Mouse (Mus musculus): Measurements from ENCODE around the gene Axl. TPM values are rescaled to one million over a fixed set of nuclear protein-coding genes. Genes with fewer than 3 reads are reported as not detected.

Gene Axl
- 10 to 100 TPM; 18.6 to 32.5 (median 25.5) TPM for polyA plus RNA-seq (2017; shearing (Covaris generic))

DNA sequence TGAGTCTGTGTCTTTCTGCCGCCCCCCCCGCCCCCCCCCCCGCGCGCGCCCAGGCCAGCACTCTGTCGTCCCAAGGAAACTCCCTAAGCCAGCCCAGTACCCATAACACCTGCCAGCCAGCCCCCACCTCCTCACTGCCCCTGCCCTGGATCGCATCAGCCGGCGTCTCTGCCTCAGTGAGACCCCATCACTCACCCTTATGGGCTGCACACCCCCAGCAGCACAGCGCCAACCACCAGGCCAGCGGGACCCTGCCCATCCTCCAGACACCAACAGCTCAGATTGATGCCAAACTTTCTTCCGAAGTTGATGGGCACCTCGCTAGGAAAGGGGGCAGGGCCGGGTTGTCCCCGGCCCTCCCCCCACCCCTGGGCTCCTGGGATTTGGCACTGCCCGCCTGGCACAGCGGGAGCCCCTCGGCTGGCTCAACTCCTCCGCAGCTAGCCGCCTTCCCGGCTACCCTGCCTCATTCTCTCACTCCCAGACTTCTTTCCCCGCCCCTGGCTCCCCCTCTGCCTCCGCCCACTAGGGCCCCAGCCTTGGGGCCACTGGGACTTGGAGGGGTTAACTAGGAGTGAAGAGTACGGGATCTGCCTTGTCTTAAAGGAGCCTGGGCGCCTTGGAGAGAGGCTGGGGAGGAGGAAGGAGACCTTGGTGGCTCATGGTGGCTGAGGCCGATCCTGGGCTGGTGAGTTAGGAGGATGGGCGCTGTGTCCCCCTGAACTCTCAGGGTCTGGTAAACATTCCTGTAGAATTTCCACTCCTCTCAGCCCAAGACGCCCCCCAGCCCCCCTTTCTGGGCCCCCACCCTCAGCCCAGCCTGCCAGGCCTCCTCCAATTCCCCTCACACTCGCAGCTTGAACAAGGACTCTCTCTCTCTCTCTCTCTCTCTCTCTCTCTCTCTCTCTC, at the start of gene Axl:
TSS of gene Axl (minus strand) at position 486 of the 909 bp plus-strand sequence.
- ATAC-seq = no peak

DNA sequence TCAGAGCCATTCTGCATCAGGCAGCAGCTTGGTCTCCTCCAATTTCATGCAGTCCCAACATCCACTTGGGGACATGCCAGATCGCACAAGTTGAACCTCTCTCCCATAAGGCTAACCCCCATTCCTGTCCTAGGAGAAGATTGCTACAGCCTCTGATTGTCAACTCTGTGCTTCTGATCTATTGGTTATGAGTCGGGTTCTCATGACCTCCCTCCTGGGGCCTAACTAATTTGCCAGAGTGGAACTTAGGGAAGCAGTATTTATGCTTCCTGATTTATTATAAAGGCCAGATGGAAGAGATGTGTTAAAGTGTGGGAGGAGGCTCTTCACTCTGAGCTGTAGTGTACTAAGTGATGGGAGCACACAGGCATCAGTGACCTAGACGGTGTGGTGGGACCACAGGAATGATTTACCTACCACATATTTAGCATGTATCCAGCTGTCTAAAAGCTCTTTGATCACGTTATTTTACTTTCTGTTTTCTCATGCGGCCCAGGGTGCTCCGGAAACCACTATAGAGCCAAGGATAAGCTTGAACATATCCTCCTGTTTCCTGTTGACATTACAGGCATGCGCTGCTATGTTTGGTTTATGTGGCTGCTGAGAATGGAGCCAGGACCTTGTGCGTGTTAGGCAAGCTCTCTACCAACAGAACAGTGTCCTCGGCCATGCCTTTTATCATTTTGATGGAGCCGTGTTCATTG, 46.8 kb upstream of the Axl start:
- peak; percentile 98 for ATAC-seq

DNA sequence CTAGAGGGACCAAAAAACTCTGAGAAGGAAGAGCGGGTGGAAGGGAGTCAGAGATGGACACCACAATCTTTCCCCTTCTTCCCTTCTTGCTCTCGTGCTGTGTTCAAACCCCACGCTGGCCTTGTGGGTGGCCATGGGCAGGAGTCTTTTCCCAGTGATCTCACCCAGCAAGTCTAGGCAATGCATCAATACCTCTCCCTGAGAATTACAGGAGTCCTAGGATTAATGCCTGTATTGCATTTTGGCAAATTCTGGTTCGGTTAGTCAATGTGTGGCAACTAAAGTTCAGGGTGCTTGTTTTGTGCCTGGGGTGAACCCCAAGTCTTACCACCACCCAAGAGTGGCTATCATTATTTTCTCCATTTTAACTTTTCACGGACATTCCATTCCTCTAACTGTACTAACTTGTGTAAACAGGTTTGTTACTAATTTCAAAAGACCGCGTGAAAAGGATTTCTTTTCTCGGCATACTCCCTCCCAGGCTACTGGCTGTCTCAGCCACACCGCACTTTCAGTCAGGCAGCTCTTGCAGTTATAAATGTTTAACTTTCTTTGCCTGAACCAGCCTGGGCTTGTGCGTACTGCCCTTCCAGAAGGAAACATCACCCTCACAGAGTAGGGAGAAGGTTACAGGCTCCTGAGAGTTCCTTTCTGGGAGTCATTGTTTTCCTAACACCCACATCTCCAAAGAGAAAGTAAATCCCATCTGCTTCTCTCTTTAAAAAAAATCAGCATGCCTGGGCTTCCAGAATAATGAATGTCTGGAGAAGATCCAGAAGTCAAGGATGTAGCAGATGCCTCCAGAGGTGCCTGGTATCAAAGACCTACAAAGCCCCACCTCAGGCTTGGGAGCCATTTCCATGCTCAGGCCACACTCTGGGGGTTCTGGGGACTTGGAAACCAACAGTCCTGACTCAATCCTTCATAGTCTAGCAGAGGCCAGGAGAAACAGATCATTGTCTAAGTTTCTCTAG, 43.3 kb upstream of the Axl start:
- no peak for ATAC-seq

DNA sequence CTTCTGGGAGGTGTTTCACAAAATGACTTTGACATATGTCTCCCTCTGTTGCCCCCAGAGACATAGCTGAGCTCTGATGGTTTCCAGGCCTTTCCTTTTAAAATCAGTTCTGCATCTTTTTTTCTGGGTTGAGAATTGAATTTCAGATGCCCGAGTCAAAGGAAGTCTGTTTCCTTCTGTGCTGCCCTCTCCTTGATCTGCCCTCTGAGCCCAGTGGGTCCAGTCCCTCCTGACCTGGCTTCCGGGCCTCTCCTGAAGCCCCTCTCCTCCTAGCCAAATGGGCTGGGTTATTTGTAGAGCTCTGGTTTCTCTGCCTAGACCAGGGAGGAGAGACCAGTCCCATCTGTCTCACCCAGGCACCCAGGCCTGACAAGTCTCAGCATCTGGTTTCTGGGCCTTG, 41.7 kb upstream of the Axl start:
- no peak for ATAC-seq

DNA sequence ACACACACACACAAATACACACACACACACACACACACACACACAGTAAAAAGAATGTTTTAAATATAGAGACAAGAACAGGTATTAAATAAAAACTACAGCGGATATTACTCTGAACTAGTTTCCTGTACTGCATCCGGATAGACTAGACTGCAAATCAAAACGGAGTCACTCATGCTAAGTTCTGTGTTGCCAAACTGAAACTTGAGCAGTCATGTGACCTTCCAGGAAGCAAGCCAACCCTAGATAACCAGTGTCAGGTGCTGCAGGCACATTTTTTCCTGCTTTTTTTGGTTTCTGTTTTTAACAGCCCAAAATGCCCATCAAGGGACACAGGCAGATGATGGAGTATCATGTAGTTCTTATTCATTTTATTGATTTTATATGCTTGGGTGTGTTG, 38.7 kb upstream of the Axl start:
- ATAC-seq = peak; percentile 95

DNA sequence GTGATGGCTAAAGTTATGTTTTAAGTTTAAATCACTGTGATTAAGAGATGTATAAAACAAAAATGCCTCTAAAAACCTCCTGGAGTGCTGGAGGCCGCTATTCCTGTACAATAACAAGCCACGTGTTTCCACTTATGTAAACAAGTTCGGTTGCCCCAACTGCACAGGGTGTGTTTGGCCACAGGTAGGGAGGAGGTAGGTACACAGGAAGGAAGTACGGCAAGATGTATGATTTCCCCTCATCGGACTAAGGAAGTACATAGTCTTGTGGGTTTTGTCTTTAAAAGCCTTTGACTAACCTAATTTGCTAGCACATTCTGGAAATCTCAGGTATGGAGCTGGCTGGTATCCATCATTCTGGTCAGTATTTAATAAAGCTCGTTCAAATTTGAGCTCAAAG, 37.5 kb upstream of the Axl start:
- peak; percentile 55 for ATAC-seq

DNA sequence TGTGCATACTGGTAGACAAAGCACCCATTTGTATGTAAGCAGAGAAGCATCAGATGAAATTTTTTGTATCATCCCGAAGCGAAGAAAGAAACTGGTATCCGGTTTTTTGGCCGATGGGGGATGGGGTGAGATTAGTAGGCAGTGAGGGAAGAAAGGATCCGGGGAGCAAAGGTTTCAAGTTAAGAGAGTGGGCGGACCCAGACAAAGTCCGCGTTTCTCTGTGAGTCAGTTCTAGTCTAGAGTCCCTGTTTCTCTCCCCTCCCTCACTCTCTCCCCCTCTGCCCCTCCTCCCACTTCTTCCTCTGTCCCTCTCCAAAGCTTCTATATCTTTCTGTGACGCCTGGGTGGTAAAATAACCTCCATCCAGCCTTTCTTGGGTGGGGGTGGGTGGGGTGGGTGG, 36.5 kb upstream of the Axl start:
- no peak for ATAC-seq

DNA sequence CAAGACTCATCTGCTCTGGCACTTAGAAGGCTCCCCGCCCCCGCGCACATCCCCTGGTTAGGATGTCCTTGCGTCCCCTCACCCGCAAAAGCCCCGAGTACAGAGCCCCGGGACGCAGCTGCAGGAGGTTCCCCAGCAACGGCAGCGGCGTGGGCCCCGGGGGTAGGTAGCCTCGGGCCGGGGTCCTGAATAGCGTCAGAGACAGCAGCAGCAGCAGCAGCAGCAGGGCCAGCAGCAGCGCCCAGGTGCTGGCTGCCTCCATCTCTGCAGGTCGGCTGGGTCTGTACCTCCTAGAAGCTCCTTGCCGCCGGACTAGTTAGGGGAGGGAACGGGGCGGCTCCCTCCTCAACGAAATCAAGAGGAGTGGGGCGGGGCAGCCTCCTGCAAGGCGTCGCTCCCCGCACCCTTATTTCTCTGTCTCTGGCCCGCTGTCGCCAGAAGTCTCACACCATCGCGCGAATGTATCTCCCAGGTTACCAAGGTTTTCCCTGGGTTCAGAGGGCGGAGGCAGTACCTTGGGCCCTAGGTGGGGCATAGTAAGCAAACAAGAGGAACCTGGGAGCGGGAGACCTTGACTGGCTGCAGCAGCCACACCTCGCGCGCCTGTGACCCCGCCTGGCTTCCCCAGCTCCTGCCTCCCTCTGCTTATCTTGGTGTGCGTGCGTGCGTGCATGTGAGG, 27.9 kb upstream of the Axl start, which contains the start of gene Cyp2s1:
TSS of gene Cyp2s1 (minus strand) at position 673 of the 679 bp plus-strand sequence.
- ATAC-seq = peak; percentile 79

DNA sequence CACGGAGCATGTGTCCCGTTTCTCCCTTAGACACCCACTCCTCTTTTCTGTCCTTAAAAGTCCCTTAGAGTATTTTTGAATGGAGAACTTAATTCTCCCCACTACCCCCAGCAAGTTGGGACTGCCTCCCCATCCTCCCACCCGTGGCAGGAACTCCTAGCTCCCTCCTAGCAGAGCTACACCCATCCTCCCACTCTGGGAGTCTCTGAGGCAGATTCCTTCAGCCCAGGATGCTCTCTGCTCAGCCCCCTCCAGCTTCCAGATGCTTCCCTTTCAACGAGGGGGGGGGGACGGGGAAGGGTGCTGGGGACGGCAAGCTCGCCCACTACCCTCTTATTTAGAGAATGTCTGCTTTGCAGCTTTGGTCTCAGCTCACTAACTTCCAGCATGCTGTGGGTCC, 27.1 kb upstream of the Axl start:
- ATAC-seq = no peak

DNA sequence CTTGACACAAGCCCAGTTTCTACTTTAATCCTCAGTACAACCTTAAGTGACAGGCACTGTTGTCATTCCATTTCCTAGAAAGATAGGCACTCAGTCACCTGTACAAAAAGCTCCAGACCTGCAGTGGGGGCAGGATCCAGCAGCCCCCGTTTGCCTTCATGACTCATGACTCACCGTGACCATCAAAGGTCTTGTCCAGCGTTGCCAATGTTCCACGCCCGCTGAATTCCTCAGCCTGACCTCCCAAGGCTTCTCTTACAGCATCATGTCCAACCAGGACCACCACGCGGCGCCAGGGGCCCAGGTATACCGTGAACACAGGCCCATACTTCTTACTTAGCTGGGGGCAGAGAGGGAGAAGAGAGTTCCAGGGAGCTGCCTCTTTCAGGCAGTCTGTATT, 26.2 kb upstream of the Axl start:
- no peak for ATAC-seq

DNA sequence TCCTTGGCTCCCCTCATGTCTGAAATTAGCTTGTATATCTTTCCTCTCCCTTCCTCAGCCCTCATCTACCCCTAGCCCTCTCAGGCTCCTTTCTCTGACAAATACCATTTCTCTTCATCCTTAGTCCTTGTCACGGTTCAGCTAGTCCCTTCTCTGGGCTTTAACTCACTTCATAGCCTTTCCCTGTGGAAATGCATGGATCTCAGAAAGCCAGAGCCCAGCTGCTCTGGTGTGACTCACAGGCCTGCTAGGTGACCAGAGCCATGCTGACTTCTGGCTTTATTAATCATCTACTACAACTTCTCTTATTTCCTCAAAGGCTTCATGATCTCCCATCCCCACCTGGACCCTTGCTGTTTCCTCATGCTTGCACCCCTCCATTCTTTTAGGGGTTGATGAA, 23.7 kb upstream of the Axl start:
- ATAC-seq = no peak

DNA sequence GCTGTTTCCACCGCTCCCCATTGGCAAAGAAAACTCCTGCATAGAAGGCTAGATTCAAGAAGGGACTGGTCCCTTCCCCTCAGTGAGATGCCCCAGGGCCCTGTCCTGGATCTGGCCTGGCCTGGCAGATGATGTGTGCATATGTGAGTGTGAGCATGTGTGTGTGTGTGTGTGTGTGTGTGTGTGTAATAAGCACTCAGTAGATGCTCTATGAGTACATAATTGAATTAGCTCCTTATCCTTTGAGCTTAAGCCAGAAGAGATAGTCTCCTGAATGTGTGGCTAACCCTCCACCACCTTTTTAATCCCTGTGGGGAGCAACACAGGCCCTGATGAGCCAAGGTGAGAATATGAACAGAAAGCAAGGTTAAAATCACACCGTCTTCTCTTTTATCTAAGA, 23.2 kb upstream of the Axl start:
- ATAC-seq = no peak

DNA sequence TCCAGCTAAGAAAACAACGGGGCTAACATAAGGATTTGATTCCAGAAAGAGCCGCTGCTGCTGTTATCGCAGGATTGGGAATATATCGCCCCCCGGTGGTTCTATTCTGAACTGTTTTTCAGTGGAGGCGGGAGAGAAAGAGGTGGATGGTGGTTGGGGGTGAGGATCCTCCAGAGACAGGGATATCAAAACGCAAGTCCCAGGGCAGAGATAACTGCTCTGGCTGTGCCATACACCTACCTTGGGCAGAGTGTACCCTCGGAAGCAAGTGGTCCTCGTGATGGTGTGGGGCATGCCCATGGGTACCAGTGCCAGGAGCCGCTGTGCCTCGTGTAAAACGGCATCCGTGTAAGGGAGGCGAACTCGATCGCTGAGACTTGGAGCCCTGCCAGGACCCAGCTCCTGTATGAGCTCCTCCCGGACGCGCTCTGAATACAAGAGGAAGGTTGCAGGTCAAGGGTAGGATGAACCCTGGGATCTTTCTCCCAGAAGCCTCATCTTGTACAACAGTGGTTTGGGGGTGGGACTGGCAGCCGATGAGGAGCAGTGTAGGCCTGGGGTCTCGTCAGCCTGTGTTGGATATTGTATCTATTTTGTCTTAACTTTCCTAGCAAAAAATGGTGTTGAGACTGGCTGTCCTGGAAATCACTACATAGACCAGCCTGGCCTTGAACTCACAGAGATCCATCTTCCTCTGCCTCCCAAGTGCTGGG, 17.3 kb upstream of the Axl start:
- ATAC-seq = peak; percentile 77

DNA sequence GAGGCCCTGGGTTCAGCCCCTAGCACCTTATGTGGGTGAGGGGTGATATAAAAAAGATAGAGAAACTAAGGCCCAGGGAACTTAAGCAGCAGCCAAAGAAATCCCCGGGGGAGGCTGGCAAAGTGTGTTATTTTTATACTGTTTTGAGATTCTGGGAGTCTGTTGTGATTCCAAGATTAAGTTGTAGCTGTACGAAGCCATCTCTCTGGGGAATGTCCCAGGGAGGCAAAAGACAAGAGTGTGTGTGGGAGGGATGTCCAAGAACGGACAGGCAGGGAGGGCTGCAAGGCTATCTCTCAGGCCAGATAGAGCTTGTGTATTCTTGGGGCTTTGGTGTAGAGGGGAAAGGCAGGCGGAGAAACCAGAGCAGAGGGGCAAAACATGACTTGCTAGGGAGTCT, 16.3 kb upstream of the Axl start:
- no peak for ATAC-seq

DNA sequence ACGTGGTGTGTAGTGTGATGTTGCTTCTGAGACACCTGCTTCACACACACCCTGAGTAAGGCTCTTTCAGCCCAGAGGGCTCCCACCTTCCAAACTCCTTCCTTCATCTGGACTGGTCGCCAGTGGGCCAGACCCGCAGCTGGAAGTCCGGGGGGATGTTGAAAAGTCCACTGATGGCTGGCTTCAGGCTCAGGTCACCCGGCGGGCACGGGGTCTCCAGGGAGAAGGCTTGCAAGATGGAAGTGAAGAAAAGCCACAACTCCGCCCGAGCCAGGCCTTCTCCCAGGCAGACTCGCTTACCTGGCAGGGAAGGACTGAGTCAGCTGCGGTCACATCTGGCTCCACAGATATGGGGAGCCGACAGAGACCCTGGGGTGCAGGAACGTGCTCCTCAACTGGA, 15.0 kb upstream of the Axl start:
- no peak for ATAC-seq

DNA sequence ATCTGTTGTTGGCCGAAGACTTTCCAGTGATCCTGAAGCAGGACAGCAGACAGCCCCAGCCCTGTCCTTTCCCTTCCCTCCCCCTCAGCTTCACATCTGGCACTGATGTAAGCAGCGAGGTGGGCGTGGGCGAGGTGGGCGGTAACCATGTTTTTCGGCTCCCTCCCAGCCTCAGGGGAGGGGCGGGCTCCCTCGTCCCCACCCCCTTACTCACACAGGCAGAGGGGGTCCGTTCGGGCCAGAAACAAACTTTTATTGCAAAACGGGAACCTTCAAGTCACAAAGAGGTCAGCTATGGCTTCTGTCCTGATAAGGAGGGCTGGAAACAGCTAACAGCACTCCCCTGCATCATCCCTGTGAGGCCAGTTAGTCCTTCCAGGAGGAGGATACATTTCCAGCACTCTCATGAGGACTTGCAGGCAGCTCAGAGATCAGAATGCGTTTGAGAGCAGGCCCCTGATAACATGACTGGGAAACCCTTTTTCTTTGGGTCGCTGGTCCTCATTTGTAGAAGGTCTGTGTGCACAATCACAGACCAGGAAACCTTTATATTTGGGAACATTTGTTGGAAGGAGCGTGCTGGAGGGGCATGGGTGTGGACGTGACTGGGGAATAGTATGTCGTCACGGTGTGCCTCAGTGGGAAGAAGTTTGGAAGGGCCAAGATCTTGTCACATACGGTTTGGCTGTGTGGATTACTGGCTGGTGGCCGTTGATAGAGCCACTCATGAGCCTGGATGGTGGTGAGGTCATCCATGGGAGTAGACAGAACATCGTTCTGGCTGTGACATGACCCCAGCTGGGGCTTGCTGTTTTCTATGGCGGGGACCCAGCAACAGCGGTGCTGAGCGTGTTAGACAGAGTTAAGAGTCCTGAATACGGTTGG, 14.0 kb upstream of the Axl start:
- no peak for ATAC-seq

DNA sequence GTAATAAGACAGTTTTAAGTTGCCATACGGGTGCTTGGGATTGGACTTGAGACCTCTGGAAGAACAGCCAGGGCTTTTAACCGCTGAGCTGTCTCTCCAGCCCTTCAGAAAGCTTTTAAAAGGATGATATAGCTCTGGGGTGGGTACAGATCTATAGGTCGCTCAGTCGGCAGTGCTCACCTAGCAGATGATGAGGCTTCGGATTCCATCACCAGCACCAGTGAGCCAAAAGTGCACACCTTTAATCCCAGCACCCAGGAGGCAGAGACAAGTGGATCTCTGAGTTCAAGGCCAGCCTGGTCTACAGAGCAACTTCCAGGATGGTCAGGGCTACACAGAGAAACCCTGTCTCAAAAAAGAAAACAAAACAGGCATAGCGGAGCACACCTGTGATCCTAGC, 12.5 kb upstream of the Axl start:
- no peak for ATAC-seq

DNA sequence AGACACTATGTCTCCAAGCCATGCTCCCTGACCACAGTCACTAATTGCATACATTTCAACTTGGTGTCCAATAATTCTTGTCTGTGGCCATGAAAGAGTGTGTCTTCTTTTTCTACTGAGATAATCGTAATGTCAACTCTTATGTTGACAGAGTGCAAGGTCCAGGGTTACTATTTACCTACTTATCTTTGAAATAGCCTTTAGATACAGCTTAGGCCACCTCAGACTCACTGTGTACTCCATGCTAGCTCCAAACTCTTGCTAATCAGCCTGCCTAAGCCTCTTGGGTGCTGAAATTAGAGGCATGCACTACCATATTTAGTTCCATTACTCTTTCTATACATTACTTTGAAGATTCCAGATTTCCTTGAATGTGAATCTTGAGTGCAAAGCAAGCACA, 10.9 kb upstream of the Axl start:
- no peak for ATAC-seq

DNA sequence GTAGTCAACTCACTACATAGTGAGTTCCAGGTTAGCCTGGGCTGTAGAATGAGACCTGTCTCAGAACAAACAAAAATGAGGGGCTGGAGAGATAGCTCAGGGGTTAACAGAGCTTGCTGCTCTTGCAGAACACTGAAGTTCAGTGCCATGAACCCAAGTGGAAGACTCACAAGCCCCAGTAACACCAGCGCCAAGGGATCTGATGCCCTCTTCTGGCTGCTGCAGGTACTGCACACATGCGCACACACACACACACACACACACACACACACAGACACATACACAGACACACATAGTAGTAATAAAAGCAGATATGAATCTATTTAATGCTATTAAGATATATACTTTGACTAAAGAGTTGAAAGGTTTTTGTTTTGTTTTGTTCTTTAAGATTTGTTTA, 10.0 kb upstream of the Axl start:
- ATAC-seq = no peak

DNA sequence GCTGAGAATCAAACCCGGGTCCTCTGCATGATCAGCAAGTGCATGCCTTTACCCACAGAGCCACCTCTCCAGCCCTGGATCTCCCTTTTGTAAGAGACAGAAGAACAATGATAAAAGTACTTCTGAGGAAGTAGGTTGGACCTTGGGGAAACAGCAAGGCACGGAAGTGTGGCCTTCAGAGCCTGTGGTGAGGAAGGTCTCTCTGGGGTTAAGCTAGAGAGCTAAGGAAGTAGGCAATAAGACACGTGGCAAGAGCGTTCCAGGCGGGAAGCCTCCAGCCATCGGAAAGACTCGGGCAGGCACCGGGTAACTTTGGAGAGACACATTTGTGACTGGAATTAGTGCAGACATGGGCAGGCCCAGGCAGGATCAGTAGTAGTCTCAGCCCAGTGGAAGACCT, 6.3 kb upstream of the Axl start:
- ATAC-seq = no peak
